Mouse (Mus musculus) kidney, adult 11 months (tissue): Measurements from ENCODE around the gene Suds3.
A peak's percentile ranks its signal among the peaks of the same experiment; 100 is the strongest.

Experiments
- DNase-seq: peaks from one replicate; pipeline ENCODE4 v3.0.0; 2022

Gene Suds3

GRCm38 (mm10) chr5:117115836-117116366 lies at the start of gene Suds3:
Gene Suds3 (minus strand): TSS chr5:117116113.
- peak; percentile 94 for DNase-seq

DNA sequence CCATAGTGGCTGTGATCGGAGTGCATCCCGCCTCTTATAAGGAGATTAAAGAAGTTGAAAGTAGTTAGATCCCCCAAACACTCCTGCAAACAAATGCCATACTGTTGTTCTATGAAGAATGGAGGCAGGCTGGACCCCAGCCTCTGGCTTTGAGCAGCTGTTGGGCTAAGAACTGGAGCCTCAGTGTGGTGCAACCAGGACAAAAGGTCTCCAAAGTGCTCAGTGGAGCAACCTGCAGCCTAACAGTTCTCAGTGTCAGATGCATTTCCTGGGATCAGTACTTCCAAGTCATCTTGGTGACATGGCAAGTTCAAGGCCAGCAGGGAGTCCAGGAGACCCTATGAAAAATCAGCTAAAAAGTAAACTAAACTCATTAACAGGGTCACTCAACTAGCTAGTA lies 49.0 kb upstream of the Suds3 start:
- no peak for DNase-seq

GRCm38 (mm10) chr5:117164516-117164915 lies 48.6 kb upstream of the Suds3 start:
- no peak for DNase-seq

GRCm38 (mm10) chr5:117163790-117164189 lies 47.9 kb upstream of the Suds3 start:
- DNase-seq = no peak

DNA sequence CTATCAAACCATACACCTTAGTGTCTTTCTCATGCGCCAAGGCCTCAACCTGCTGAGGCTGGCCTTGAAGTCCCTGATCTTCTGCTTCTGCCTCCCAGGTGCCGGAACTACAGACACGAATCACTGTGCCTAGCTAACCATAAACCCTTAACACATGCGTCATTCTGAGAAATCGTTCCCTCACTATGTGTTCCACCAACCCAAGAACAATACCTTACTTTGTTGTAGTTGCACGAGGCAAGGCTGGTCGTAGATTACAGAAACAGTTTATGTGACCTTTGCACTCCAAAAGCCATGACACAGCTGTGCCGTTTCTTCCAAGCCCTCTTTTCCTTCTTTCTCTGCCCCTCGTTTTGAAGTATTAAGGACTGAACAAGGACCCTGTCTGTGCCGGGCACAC lies 44.6 kb upstream of the Suds3 start:
- DNase-seq = no peak

DNA sequence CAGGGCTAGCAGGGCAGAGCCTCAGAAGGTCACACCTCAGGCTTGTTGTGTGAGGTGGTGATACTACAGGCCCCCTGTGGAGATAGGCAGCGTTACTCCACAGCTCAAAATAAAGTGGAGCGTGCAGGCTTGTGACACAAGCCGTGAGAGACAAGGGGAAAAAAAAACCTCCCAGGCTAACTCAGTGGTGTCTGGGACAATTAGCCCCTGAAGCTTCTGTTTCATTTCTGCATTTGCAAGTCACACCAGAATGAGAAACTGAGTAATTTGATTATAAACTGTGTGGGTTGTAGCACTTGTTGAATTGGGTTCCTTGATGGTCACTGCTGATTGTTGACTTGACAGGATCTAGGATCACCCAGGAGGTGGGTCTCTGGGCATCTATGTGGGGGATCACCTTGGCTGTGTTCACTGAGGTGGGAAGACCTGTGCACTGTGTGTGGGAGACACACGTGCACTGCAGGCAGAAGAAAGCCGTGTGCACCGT lies 43.9 kb upstream of the Suds3 start:
- DNase-seq = no peak

- no peak for DNase-seq
These were observed 43.4 kb upstream of the Suds3 start for GRCm38 (mm10) chr5:117159326-117159725.

DNA sequence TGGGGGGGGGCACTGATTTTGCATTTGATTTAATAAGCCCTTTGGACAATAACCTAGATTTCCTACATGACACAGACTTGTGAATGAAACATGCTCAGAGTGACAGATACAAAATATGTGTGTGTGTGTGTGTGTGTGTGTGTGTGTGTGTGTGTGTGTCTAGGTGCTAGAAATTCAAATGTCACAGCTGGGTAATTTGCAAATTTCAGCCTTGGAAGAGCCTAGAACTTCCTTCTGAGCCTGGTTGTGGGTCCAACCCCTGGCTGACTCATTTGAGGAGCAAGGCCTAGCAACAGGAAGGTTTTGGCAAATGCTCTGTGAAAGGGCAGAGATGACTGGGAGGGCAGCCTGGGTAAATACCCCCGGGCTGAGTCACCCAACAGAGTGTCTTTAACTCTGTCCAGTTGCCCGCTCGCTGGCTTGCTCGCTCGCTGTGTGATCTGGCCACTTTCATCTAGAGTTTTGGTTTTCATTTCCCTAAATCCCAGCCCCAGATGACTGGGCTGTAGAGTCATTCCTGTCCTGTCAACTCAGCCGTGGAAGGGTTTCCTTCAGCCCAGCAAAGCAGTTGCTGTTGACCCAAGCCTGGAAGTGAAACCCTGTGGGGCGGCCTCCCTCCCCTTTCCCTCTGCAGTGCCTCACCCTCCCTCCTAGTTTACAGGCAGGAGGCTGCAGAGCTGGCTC lies 42.6 kb upstream of the Suds3 start:
- DNase-seq = peak; percentile 53

GRCm38 (mm10) chr5:117153527-117154091 lies 37.7 kb upstream of the Suds3 start:
- peak; percentile 45 for DNase-seq

DNA sequence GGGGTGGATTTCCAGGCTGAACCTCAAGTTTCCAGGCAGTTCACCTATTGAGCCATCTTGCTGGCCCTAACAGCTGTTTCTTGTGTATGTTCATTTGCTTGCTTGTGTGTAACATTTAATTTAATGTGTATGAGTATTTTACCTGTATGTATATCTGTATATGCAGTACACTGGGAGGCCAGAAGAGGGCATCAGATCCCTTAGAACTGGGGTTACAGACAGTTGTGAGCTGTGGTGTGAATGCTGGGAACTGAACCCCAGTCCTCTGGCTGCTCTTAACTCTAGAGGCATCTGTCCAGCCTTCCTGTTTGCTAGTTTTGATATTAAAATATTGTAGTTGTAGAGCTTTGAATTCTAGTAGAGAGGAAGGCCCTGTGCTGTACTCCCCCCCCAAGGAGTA lies 37.0 kb upstream of the Suds3 start:
- no peak for DNase-seq

GRCm38 (mm10) chr5:117150068-117150467 lies 34.2 kb upstream of the Suds3 start:
- no peak for DNase-seq

- DNase-seq = no peak
These were observed 33.4 kb upstream of the Suds3 start for GRCm38 (mm10) chr5:117149054-117149942.

DNA sequence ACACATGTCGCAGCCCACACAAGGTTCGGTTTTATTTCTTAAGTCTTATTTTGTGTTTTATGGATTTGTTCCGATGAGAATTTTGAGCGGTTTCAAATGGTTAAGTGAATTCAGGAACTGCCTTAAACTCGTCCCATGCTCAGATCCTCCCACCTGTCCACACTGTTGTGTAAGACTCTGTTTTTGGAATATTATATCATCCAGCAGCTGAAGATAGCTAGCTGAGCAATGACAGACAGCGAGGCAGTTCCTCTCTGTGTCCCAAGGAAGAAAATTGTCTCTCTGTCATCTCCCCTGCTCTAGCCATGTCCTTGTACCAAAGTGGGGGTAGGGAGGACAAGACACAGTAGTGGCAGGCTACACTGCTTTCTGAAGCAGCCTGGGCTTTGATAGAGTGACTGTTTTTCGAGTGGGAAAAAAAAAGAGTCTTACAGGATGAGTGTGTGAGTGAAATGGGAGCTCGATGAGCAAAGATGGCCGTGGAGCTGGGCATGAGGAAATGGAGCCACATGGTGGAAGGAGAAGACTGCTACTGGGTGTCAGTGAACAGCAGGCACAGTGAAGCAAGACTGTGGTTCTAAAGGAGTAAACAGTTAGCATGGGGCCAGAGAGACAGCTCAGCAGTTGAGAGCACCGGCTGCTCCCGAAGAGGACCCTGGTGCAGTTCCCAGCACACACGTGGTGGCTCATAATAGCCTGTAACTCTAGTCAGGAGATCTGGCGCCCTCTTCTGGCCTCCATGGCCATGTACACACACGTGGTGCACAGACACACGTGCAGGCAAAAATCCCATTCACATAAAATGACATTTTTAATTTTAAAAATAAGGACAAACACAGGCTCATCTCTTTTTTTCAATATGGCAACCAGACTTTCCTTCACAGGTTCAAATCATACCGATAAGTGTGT lies 31.5 kb upstream of the Suds3 start:
- DNase-seq = no peak

GRCm38 (mm10) chr5:117146165-117146564 lies 30.3 kb upstream of the Suds3 start:
- no peak for DNase-seq

DNA sequence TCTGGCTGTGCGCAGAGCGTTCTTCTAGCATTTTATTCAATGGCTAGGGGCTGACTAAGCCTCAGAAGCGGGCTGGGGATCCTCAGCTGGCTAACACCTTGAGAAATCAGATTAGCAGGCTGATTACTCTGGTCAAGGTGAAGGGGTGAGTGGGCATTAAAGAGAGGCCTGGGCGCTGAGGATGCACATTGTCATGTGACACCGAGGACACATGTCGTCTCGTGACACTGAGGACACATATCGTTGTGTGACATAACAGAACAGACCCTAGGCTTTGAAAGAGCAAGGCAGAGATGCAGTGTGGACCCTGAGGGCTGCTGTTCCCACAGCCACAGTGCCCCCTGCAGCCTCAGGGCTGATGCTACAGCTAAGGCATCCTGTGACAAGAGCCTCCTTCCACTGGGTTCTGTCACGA lies 27.8 kb upstream of the Suds3 start:
- DNase-seq = no peak

- DNase-seq = no peak
These were observed 24.5 kb upstream of the Suds3 start for GRCm38 (mm10) chr5:117140374-117140773.

GRCm38 (mm10) chr5:117139822-117140221 lies 23.9 kb upstream of the Suds3 start:
- no peak for DNase-seq

GRCm38 (mm10) chr5:117138295-117138988 lies 22.5 kb upstream of the Suds3 start:
- no peak for DNase-seq

DNA sequence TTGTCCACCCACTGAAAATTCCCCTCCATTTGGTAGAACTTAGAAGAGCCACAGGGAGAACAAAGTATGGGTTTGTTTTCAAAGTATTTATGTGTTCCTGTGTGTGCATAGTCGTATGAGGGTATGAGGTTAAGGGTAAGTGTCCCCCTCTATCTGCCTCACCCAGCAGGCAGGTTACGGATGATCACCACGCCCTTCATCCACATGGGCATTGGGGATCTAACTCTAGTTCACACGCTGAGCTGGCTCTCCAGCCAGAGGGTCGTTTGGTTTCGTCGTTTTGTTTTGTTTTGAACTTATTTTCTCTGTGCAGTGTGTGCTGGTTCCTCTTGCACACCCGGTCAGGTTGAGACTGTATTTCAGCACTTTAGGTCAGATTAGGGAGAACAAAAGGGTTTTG lies 21.7 kb upstream of the Suds3 start:
- DNase-seq = no peak

GRCm38 (mm10) chr5:117137011-117137410 lies 21.1 kb upstream of the Suds3 start:
- no peak for DNase-seq

GRCm38 (mm10) chr5:117136570-117136969 lies 20.7 kb upstream of the Suds3 start:
- DNase-seq = no peak

- DNase-seq = peak; percentile 40
These were observed 20.0 kb upstream of the Suds3 start for GRCm38 (mm10) chr5:117135869-117136268.
